Mouse (Mus musculus) lung, postnatal 0 days (tissue): ENCODE results near the gene Rheb. TPM values are rescaled to one million over a fixed set of nuclear protein-coding genes. Genes with fewer than 3 reads are reported as not detected.

Experiments
- ATAC-seq: fragments of 200-750 bp; cut with Nextera tagmentation; 2 replicates; pipeline ENCODE4 v1.8.0; 2017; ENCODE audit warnings: moderate library complexity
- DNase-seq: peaks from one replicate; pipeline ENCODE4 v3.0.0-alpha.2; 2016; ENCODE audit warnings: low spot score
- H3K27ac ChIP-seq: fragments of 300-500 bp; sonication (generic); 2 replicates; pipeline ENCODE4 v1.5.1; 2014; ENCODE audit warnings: antibody characterized with exemption, mild to moderate bottlenecking, low read length, mixed read lengths
- H3K27me3 ChIP-seq: fragments of 300-500 bp; sonication (generic); replicated peaks from 2 replicates; pipeline ENCODE4 v1.6.1; 2014; ENCODE audit warnings: low read length, mixed read lengths; ENCODE audit not compliant: insufficient read depth
- H3K36me3 ChIP-seq: fragments of 300-500 bp; sonication (generic); 2 replicates; pipeline ENCODE4 v1.6.1; 2014; ENCODE audit warnings: low read length, mixed read lengths; ENCODE audit not compliant: insufficient read depth
- H3K4me1 ChIP-seq: fragments of 300-500 bp; sonication (generic); 2 replicates; pipeline ENCODE4 v1.6.1; 2014; ENCODE audit warnings: antibody characterized with exemption, low read depth, low read length, mixed read lengths; ENCODE audit not compliant: insufficient read depth
- H3K4me2 ChIP-seq: fragments of 300-500 bp; sonication (generic); replicated peaks from 2 replicates; pipeline ENCODE4 v1.6.1; 2014; ENCODE audit warnings: low read depth, mild to moderate bottlenecking, low read length, moderate library complexity, mixed read lengths
- H3K4me3 ChIP-seq: fragments of 300-500 bp; sonication (generic); 2 replicates; pipeline ENCODE4 v1.5.1; 2014; ENCODE audit warnings: low read depth, low read length
- H3K9ac ChIP-seq: fragments of 300-500 bp; sonication (generic); replicated peaks from 2 replicates; pipeline ENCODE4 v1.6.1; 2014; ENCODE audit warnings: low read depth, mild to moderate bottlenecking
- H3K9me3 ChIP-seq: fragments of 300-500 bp; sonication (generic); 2 replicates; pipeline ENCODE4 v1.6.1; 2016; ENCODE audit warnings: low read length, mixed read lengths
- CTCF ChIP-seq: IDR thresholded peaks from 2 replicates; pipeline ENCODE4 v1.5.1; 2016; ENCODE audit warnings: antibody characterized with exemption, mild to moderate bottlenecking
- EP300 ChIP-seq: IDR thresholded peaks from 2 replicates; pipeline ENCODE4 v1.6.1; 2016; ENCODE audit warnings: antibody characterized with exemption, mild to moderate bottlenecking, control low read depth
- WGBS: fragments of 180-500 bp; shearing (Covaris S2); extraction: QIAGEN DNeasy Blood & Tissue Kit; methylation state at CpG from one replicate; pipeline ENCODE4 v1.1.7; 2014; 5-methylcytosine and 5-hydroxymethylcytosine counted together
- polyA plus RNA-seq: library from polyadenylated mRNA; unstranded; fragments of >200 nt; fragmentation: Nextera tagmentation; extraction: Ambion mirVana; gene quantifications from 2 replicates; pipeline ENCODE4 v1.2.1, GENCODE M21; 2015

Rheb gene
- polyA plus RNA-seq, 1 experiment from 2014 or later = 180 TPM

DNA sequence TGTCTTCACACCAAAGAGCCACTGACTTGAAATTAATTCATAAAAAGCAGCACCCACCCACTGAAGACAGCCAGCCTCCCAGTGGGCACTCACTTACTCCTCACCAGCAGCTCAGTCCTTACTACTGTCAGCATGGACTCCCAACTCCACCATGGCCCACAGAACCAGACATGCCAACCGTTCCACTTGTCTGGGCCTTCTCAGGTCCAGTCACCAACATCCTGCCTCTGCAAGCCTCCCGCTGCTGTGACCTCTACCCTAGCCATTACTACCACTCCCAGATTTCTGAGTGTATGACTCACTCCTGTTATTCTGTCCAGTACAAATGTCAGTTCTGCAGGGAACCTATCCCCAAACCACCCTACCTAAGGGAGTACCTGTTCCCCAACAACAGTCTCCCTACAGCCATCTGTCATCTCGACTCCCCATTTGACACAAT lies 21.0 kb downstream of the Rheb start:
- TF ChIP-seq CTCF = no peak
- no peak for TF ChIP-seq EP300
- Histone ChIP-seq H3K4me1 (peaks cover 8% of the 10 kb centered on the region; the same call in 1 of the 2 replicates), H3K9ac (no peak overlapping the region), H3K9me3 (no peaks in the 10 kb centered on the region), H3K27ac (0 out of 2 replicates have a peak overlapping the region, but pooled peaks have one; percentile 44), H3K27me3 (no peaks in the 10 kb centered on the region), H3K36me3 (peaks cover 5% of the 10 kb centered on the region; the same call in 1 of the 2 replicates), H3K4me2 (no peak overlapping the region), H3K4me3 (no peak overlapping the region)
- 60% methylated on average over 3 of the region's 3 CpGs for WGBS
- ATAC-seq = peak; percentile 49
- peak; percentile 55 for DNase-seq

GRCm38 (mm10) chr5:24820627-24821026 lies 21.8 kb downstream of the Rheb start:
- Histone ChIP-seq H3K4me1 (peaks cover under 1% of the 10 kb centered on the region; the same call in 1 of the 2 replicates), H3K4me3 (no peak overlapping the region), H3K9me3 (no peaks in the 10 kb centered on the region), H3K27me3 (no peaks in the 10 kb centered on the region), H3K27ac (peak overlapping the region; percentile 16; the same call in 1 of the 2 replicates), H3K9ac (no peak overlapping the region), H3K36me3 (peaks cover 5% of the 10 kb centered on the region; the same call in 1 of the 2 replicates), H3K4me2 (no peak overlapping the region)
- TF ChIP-seq CTCF = no peak
- no peak for TF ChIP-seq EP300
- WGBS = 73% methylated on average over 5 of the region's 5 CpGs
- ATAC-seq (no peak), DNase-seq (no peak)

GRCm38 (mm10) chr5:24817191-24817590 lies 25.2 kb downstream of the Rheb start:
- Histone ChIP-seq H3K4me3 (no peak overlapping the region), H3K4me1 (no peaks in the 10 kb centered on the region), H3K36me3 (peaks cover 16% of the 10 kb centered on the region; the same call in 1 of the 2 replicates), H3K4me2 (no peak overlapping the region), H3K9me3 (no peaks in the 10 kb centered on the region), H3K27me3 (no peaks in the 10 kb centered on the region), H3K27ac (no peak overlapping the region), H3K9ac (no peak overlapping the region)
- ATAC-seq (no peak), DNase-seq (no peak)
- WGBS = 87% methylated on average over 4 of the region's 4 CpGs
- TF ChIP-seq EP300 (no peak), CTCF (no peak)

- ATAC-seq = peak; percentile 48; the same call in 1 of the 2 replicates
- peaks cover 26% of the 10 kb centered on the region; the same call in 1 of the 2 replicates for H3K36me3 ChIP-seq
Observed at GRCm38 (mm10) chr5:24813946-24814345, 28.5 kb downstream of the Rheb start.

DNA sequence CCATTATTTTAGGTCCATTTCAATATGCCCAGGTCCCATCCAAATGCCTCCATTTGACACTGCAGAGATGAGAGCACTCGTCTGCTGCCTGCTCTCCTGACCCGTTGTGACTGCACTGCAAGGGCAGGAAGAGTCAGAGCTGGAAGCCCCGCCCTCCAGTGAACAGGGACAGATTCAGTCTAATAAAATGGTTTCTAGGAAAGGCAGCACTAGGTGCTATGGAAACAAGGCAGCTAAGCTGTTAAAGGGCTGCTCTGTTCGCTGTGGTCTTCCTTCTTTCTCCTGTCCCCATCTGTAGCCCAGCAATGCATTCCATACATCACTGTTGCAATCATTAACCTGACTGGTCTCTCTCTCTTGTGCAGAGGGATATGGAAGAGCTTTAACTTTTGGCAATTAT lies 29.4 kb downstream of the Rheb start:
- H3K4me1 ChIP-seq = no peaks in the 10 kb centered on the region
- H3K27ac ChIP-seq = no peak overlapping the region
- no peaks in the 10 kb centered on the region for H3K27me3 ChIP-seq
- no peaks in the 10 kb centered on the region for H3K9me3 ChIP-seq
- 52% methylated on average over 4 of the region's 4 CpGs for WGBS
- H3K4me2 ChIP-seq = no peak overlapping the region
- H3K4me3 ChIP-seq = no peak overlapping the region
- TF ChIP-seq EP300 (no peak), CTCF (no peak)
- ATAC-seq (no peak), DNase-seq (no peak)
- H3K36me3 ChIP-seq = peaks cover 29% of the 10 kb centered on the region; the same call in 1 of the 2 replicates
- H3K9ac ChIP-seq = no peak overlapping the region

More at GRCm38 (mm10) chr5:24813946-24814345, 28.5 kb downstream of the Rheb start:
- Histone ChIP-seq H3K4me3 (no peak overlapping the region), H3K9ac (no peak overlapping the region), H3K4me2 (no peak overlapping the region), H3K9me3 (no peaks in the 10 kb centered on the region), H3K27ac (peak overlapping the region; percentile 43; the same call in 1 of the 2 replicates), H3K4me1 (no peaks in the 10 kb centered on the region), H3K27me3 (no peaks in the 10 kb centered on the region)
- TF ChIP-seq CTCF = no peak
- peak; percentile 56 for TF ChIP-seq EP300
- WGBS = 41% methylated on average over 3 of the region's 3 CpGs
- DNase-seq = peak; percentile 51

DNA sequence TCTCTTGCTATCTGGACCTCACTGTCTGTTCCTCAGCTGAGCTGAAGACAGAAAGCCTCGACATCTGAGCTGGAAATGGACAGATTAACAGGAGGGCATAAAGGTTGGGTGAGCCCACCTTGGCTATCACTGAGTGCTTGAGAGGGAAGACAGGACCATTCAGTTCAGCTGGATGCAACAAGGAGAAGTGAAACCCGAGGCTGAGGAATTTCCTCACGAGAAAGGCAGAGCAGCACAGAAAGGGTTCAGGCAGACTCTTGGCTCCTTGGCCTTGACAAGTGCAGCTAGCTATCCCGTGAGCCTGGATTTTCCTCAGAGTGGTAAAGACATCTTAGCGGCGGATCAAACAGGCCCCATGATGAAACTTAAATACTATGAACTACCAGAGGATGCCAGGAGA lies 37.2 kb downstream of the Rheb start:
- Histone ChIP-seq H3K4me1 (no peaks in the 10 kb centered on the region), H3K4me3 (no peak overlapping the region), H3K27me3 (no peaks in the 10 kb centered on the region), H3K36me3 (peaks cover 32% of the 10 kb centered on the region; the same call in 1 of the 2 replicates), H3K9ac (no peak overlapping the region), H3K4me2 (no peak overlapping the region), H3K9me3 (no peaks in the 10 kb centered on the region), H3K27ac (no peak overlapping the region)
- TF ChIP-seq CTCF (no peak), EP300 (no peak)
- 81% methylated on average over 6 of the region's 6 CpGs for WGBS
- no peak for ATAC-seq
- no peak for DNase-seq

DNA sequence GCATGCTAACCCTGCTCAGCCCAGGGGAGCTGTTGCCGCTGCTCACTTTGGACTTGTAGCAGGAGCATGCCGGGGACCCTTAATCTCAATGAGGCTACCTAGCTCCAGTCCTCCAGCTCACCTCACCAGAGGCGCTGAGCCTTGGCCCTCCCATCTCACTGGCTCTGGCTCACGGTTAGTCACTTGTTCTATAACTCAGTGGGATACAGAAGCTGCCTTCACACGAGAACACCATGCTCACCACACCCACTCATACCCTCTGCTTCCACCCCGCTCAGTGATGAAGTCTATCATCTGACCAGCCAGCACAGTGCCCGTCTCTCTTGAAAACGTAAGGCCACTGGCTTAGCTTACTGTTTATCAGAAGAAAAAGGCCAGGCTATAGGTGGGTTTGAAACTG lies 37.8 kb downstream of the Rheb start:
- no peak for TF ChIP-seq EP300
- no peak for TF ChIP-seq CTCF
- Histone ChIP-seq H3K9ac (no peak overlapping the region), H3K27me3 (no peaks in the 10 kb centered on the region), H3K36me3 (peaks cover 32% of the 10 kb centered on the region; the same call in 1 of the 2 replicates), H3K27ac (no peak overlapping the region), H3K4me2 (no peak overlapping the region), H3K4me1 (no peaks in the 10 kb centered on the region), H3K4me3 (no peak overlapping the region), H3K9me3 (no peaks in the 10 kb centered on the region)
- no peak for DNase-seq
- 93% methylated on average over 8 of the region's 8 CpGs for WGBS
- ATAC-seq = no peak
